Mouse (Mus musculus) bone marrow macrophage, adult 2 months (primary cell): ENCODE results near the gene Gm12184. TPM values are rescaled to one million over a fixed set of nuclear protein-coding genes. Genes with fewer than 3 reads are reported as not detected.

Experiments
- H3K27ac ChIP-seq: 2 replicates; pipeline ENCODE4 v1.5.1; 2012; ENCODE audit warnings: low read depth, low read length; ENCODE audit not compliant: insufficient read depth
- H3K4me1 ChIP-seq: 2 replicates; pipeline ENCODE4 v1.6.1; 2012; ENCODE audit warnings: low read length; ENCODE audit not compliant: control insufficient read depth, insufficient read depth
- H3K4me3 ChIP-seq: 2 replicates; pipeline ENCODE4 v1.5.1; 2012; ENCODE audit warnings: mild to moderate bottlenecking, low read length, moderate library complexity; ENCODE audit not compliant: insufficient read depth
- CTCF ChIP-seq: IDR thresholded peaks from 2 replicates; pipeline ENCODE4 v1.5.1; 2012; ENCODE audit warnings: low read depth, mild to moderate bottlenecking, low read length, moderate library complexity
- POLR2A ChIP-seq: IDR thresholded peaks from 2 replicates; pipeline ENCODE4 v1.6.1; 2012; ENCODE audit warnings: mild to moderate bottlenecking, low read depth, low read length, borderline replicate concordance
- polyA plus RNA-seq: library from polyadenylated mRNA; stranded (reverse); fragments of >200 nt; gene quantifications from 2 replicates; pipeline ENCODE4 v1.2.4, GENCODE M21; 2012; ENCODE audit not compliant: missing spikeins, insufficient read depth, insufficient read length

Gm12184 gene
- polyA plus RNA-seq, 1 experiment, result 11.3 TPM

DNA sequence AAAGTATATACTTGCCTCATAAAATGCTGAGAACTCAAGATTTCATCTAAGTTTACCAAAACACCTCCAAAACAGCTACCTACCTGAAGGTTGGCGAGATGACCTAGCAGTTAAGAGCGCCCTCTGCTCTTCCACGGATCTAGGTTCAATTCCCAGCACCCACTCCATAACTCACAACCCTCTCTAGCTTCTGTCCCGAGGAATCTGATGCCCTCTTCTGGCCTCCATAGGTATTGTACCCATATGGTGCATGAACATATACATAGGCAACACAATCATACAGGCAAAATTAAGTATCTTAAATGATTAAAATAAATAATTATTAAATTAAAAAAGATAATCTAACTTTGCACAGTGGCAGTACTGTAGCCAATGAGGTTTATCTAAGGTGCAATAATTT, 44.2 kb downstream of the Gm12184 start:
- Histone ChIP-seq H3K4me1 (no peaks in the 10 kb centered on the region), H3K4me3 (no peak overlapping the region), H3K27ac (no peak overlapping the region)
- TF ChIP-seq CTCF (no peak), POLR2A (no peak)

DNA sequence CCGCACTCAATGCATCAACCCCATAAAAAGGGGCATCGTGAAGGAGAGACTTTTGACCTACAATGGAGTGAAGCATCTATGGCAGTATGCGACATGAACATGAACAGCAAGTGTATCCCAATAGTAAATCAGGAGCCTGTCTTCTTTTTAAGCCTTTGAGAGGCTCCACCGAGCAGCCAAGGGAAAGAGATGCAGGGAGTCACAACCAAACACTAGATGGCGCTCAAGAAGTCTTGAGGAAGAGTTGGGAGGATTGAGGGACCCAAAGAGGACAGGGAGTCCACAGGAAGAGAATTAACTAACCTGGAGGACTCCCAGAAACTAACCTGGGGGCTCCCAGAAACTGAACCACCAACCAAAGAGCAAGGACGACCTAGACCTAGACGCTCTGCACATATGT, 47.0 kb downstream of the Gm12184 start:
- TF ChIP-seq POLR2A, result no peak
- TF ChIP-seq CTCF, result peak; percentile 48
- H3K4me3 ChIP-seq, result no peak overlapping the region
- H3K27ac ChIP-seq, result no peak overlapping the region
- H3K4me1 ChIP-seq, result no peaks in the 10 kb centered on the region

DNA sequence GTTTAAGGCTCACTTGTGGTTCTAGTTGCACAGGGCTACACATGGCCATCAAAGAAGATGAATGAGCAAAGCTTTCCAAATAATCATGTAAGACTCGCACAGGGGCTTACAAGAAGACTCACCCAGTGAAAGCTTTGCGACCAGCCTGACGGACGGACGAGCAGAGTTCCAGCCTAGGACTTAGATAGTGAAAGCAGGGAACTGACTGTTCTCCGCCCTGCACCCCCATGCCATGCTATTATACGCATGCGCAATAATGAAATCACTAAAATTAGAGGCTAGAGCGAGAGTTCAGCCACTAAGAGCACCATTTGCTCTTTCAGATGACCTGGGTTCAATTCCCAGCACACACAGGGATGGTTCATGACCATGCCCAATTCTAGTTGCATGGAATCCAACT, 49.2 kb downstream of the Gm12184 start:
- no peak overlapping the region for H3K4me3 ChIP-seq
- no peak overlapping the region for H3K27ac ChIP-seq
- H3K4me1 ChIP-seq, result no peaks in the 10 kb centered on the region
- TF ChIP-seq POLR2A, result no peak

DNA sequence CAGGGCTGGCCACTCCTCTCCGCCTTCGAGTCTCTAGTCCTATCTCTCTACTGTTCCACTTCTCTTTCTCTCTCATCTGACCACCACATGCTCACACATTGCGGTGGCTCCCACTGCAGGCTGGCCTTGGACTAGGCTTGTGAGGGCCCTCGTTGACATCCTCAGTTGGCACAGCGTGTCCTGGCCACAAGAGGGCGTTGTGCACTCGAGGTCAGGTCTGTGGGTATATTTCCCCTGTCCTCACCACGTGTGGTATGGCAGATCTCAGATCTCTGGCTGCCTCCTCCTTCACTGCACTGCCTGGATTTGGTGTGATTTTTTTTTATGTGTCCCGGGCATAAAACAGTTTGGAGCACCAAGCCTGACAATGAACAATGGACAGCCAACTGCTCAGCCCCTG, 49.8 kb downstream of the Gm12184 start:
- H3K4me1 ChIP-seq, result no peaks in the 10 kb centered on the region
- no peak for TF ChIP-seq CTCF
- no peak for TF ChIP-seq POLR2A
- no peak overlapping the region for H3K4me3 ChIP-seq
- H3K27ac ChIP-seq, result no peak overlapping the region

DNA sequence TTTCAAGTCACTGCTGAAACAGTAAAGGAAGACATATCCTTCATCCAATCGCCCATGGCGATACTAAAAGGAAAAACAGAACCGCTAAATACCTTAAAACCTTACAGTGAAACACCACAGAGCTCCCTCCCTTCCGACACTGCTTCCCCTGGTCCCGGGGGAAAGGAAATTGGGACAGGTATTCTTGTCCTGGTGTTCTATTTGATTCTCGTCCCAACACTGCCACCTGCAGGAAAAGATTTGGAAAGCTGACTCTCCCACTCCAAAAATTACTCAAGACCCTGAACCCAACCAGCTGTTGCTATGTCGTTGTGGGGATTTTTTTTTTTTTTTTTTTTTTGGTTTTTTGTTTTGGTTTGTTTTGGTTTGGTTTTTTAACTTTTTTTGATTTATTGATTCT, 51.0 kb downstream of the Gm12184 start:
- TF ChIP-seq CTCF (peak; percentile 37; the same call in 1 of the 2 replicates), POLR2A (no peak)
- no peaks in the 10 kb centered on the region for H3K4me1 ChIP-seq

More for the DNA sequence above, 51.0 kb downstream of the Gm12184 start:
- H3K27ac ChIP-seq, result no peak overlapping the region
- no peak overlapping the region for H3K4me3 ChIP-seq

Other genes starting within 250 kb of the Gm12184 start
- gene Rack1, start 26.3 kb downstream of the Gm12184 start, polyA plus RNA-seq, result 1,563 and 1,726 TPM in 2 replicates
- gene Trim41, start 9.3 kb downstream of the Gm12184 start, polyA plus RNA-seq, result 55.5 and 64.4 TPM in 2 replicates
- 1.0 and 1.1 TPM in 2 replicates for gene Trim7, start 515 bp downstream of the Gm12184 start, polyA plus RNA-seq
- 79.4 and 80.7 TPM in 2 replicates for gene Irgm1, start 45.0 kb upstream of the Gm12184 start, polyA plus RNA-seq
- 43.3 and 53.0 TPM in 2 replicates for gene Gm5431, start 75.6 kb upstream of the Gm12184 start, polyA plus RNA-seq
- 68.9 and 82.5 TPM in 2 replicates for gene Psme2b, start 119.5 kb upstream of the Gm12184 start, polyA plus RNA-seq
- gene Olfr56, start 152.2 kb upstream of the Gm12184 start, polyA plus RNA-seq, result 1.0 and 1.3 TPM in 2 replicates
- gene 9930111J21Rik1, start 152.7 kb upstream of the Gm12184 start, polyA plus RNA-seq, result 27.3 and 32.4 TPM in 2 replicates
- 2.7 and 3.7 TPM in 2 replicates for gene Gm12185, start 165.6 kb upstream of the Gm12184 start, polyA plus RNA-seq
- 2.3 and 5.8 TPM in 2 replicates for gene Tgtp1, start 167.5 kb upstream of the Gm12184 start, polyA plus RNA-seq
- gene 9930111J21Rik2, start 224.6 kb upstream of the Gm12184 start, polyA plus RNA-seq, result 72.7 and 91.8 TPM in 2 replicates
- gene Tgtp2, start 237.6 kb upstream of the Gm12184 start, polyA plus RNA-seq, result 11.8 and 21.4 TPM in 2 replicates
- gene Ifi47, start 249.9 kb upstream of the Gm12184 start, polyA plus RNA-seq, result 49.2 and 51.9 TPM in 2 replicates